Mouse (Mus musculus) forebrain, embryonic 12.5 days (tissue): ENCODE measurements at regions not wholly inside any gene's neighbourhood (a gene's known extent, or its start where the extent isn't known, plus 50 kb on each side); places are given as distances from the start of the nearest gene placed in this dataset.

ENCODE experiments used
- ATAC-seq: fragments of 200-750 bp; cut with Nextera tagmentation; 2 replicates; pipeline ENCODE4 v1.8.0; 2017; ENCODE audit warnings: moderate TSS enrichment; ENCODE audit not compliant: low FRiP score
- H3K27ac ChIP-seq: fragments of 300-500 bp; sonication (generic); 2 replicates; pipeline ENCODE4 v1.5.1; 2016; ENCODE audit warnings: mild to moderate bottlenecking
- H3K27me3 ChIP-seq: fragments of 300-500 bp; sonication (generic); 2 replicates; pipeline ENCODE4 v1.6.1; 2016; ENCODE audit warnings: mild to moderate bottlenecking
- H3K36me3 ChIP-seq: fragments of 300-500 bp; sonication (generic); replicated peaks from 2 replicates; pipeline ENCODE4 v1.6.1; 2016; ENCODE audit warnings: mild to moderate bottlenecking
- H3K4me1 ChIP-seq: fragments of 300-500 bp; sonication (generic); 2 replicates; pipeline ENCODE4 v1.6.1; 2016
- H3K4me2 ChIP-seq: fragments of 300-500 bp; sonication (generic); 2 replicates; pipeline ENCODE4 v1.6.1; 2016; ENCODE audit warnings: mild to moderate bottlenecking, moderate library complexity
- H3K4me3 ChIP-seq: fragments of 300-500 bp; sonication (generic); replicated peaks from 2 replicates; pipeline ENCODE4 v1.5.1; 2016; ENCODE audit warnings: mild to moderate bottlenecking
- H3K9ac ChIP-seq: fragments of 300-500 bp; sonication (generic); 2 replicates; pipeline ENCODE4 v1.6.1; 2016; ENCODE audit warnings: mild to moderate bottlenecking
- H3K9me3 ChIP-seq: fragments of 300-500 bp; sonication (generic); 2 replicates; pipeline ENCODE4 v1.6.1; 2016
- WGBS: fragments of 180-500 bp; shearing (Covaris S2); methylation state at CpG from one replicate; pipeline ENCODE4 v1.1.7; 2016; 5-methylcytosine and 5-hydroxymethylcytosine counted together

DNA sequence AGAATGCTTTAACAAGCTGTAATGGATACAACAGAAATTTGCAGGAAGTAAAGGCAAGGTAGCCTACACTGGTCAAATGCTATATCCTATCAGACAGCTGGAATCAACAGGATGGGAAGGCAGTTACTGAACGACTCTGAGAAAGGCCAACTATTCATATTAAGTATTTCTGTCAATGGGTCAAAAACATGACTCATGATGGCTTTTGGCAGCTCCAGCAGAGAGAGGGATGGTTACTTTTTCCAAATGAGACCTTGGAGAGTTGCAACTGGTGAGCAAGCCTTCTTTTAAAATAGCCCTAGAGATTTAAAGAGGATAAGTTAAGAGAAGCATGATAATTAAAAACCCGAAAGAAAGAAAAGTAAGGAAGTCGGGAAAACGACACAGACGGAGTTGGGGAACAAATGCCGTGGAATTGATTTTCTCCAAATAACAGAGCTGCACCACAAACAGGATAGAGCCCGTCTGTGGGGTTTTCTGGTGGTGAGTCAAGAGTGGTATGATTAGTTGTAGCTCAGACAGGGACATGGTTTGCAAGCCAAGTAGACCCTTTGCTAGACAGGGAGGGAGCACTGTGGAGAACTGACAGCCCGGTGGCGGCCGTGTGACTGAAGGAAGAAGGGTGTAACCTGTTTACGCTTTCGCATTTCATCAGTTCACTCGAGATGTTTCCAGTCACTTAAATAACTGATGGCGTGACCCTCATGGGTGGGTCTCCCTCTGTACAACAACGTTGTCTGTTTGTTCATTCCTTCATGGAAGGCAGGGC lies 3638.1 kb upstream of the Gm7489 start:
- no peaks in the 10 kb centered on the region for H3K9me3 ChIP-seq
- H3K9ac ChIP-seq = no peak overlapping the region
- no peak overlapping the region for H3K4me3 ChIP-seq
- H3K27me3 ChIP-seq = no peaks in the 10 kb centered on the region
- no peak overlapping the region for H3K27ac ChIP-seq
- no peak for ATAC-seq
- H3K4me2 ChIP-seq = no peak overlapping the region
- no peaks in the 10 kb centered on the region for H3K36me3 ChIP-seq
- 91% methylated on average over 15 of the region's 15 CpGs for WGBS
- H3K4me1 ChIP-seq = no peaks in the 10 kb centered on the region

DNA sequence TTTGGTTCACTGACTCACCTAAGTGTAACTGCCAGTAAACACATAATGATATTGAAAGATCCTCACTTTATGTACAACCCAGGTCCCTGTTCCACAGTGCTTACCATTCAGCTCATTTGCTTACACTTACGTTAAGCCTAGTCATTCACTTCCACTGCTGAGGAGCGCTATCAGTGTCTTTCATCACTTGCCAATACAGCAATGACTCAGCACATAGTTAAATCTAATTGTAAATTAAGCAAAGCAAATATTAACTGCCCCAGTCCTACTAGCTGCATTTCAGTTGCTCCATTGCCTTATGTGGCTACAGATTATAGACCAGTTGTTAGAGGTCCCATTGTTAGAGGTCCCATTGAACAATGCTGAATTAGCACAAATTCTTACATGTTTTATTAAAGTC lies 3624.6 kb upstream of the Gm7489 start:
- no peaks in the 10 kb centered on the region for H3K9me3 ChIP-seq
- no peak overlapping the region for H3K9ac ChIP-seq
- H3K4me1 ChIP-seq = no peaks in the 10 kb centered on the region
- H3K27me3 ChIP-seq = no peaks in the 10 kb centered on the region
- WGBS = 92% methylated on average over 2 of the region's 2 CpGs
- no peak overlapping the region for H3K4me2 ChIP-seq
- ATAC-seq = no peak
- no peak overlapping the region for H3K27ac ChIP-seq
- H3K4me3 ChIP-seq = no peak overlapping the region
- no peaks in the 10 kb centered on the region for H3K36me3 ChIP-seq

DNA sequence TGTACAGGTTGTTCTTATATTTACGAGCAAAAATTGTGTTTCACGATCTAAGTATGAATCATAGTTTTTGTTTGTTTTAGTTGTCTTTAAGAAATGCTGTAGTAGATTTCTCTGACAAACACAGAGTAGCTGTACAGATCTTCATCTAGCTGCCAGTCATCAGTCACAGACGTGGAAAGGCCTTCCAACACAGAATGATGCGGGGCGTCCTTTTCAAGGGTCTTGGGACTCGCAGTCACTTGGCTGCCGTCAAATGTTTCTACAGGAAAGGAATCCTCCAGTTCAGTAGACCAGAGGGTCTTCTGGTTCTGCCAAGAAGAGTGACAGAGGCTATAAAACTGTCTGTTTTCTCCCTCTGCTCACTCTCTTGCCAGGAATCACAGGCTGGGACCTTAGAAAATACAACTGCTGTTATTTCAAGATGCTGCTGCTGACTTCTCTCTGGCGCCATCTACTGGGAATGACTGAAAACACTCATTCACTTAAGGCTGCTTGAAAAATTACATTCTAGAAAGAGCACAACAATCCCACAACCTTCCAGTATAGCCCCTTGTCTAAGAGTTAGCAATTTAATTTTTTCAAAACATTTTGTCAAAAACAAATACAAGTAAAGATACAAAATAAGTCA lies 3623.3 kb upstream of the Gm7489 start:
- Histone ChIP-seq H3K4me2 (no peak overlapping the region), H3K4me1 (no peaks in the 10 kb centered on the region), H3K27me3 (no peaks in the 10 kb centered on the region), H3K36me3 (no peaks in the 10 kb centered on the region), H3K9ac (no peak overlapping the region), H3K4me3 (no peak overlapping the region), H3K9me3 (no peaks in the 10 kb centered on the region), H3K27ac (no peak overlapping the region)
- peak; percentile 76; the same call in 1 of the 2 replicates for ATAC-seq
- 73% methylated on average over 8 of the region's 8 CpGs for WGBS

DNA sequence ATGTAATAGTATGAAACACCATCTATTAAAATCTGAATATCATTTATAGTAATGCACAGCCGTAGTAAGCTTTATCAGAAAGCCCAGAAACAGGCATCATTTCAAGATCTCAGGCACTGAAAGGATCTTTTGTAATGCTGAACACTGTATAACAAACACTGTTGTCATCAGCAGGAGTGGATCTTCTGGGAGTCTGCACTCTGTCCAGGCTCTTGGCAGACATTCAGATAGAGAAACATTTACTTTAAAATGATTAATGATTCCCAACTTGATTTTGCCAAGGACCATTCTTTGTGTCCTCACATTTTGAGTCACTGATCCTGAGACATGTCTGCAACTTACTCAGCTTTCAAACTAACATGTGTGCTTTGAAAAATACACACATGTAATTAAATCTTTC lies 3617.2 kb upstream of the Gm7489 start:
- Histone ChIP-seq H3K27ac (no peak overlapping the region), H3K9ac (no peak overlapping the region), H3K36me3 (no peaks in the 10 kb centered on the region), H3K4me3 (no peak overlapping the region), H3K9me3 (no peaks in the 10 kb centered on the region), H3K4me1 (no peaks in the 10 kb centered on the region), H3K27me3 (no peaks in the 10 kb centered on the region), H3K4me2 (no peak overlapping the region)
- WGBS = 90% methylated on average over 1 of the region's 1 CpGs
- no peak for ATAC-seq

DNA sequence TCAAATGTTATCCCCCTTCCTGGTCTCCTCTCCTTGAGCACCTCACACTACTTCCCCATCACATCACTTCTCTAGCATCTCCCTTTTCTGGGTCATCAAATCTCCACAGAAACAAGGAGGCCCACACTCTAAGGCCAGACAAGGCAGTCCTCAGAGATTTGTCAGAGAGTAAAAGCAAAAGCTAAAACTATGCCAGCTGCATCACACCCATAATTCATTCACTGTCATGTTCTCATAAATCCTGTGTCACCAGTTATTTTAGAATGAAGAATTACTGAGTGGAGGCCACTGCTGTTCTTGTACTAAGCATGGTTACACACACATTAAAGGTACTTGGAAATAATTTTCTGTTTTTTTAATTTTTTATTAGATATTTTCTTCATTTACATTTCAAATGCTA lies 3613.1 kb upstream of the Gm7489 start:
- H3K36me3 ChIP-seq = no peaks in the 10 kb centered on the region
- no peaks in the 10 kb centered on the region for H3K4me1 ChIP-seq
- no peak overlapping the region for H3K27ac ChIP-seq
- no peak for ATAC-seq
- no peak overlapping the region for H3K9ac ChIP-seq
- no peaks in the 10 kb centered on the region for H3K27me3 ChIP-seq
- no peaks in the 10 kb centered on the region for H3K9me3 ChIP-seq
- H3K4me2 ChIP-seq = no peak overlapping the region
- no peak overlapping the region for H3K4me3 ChIP-seq

DNA sequence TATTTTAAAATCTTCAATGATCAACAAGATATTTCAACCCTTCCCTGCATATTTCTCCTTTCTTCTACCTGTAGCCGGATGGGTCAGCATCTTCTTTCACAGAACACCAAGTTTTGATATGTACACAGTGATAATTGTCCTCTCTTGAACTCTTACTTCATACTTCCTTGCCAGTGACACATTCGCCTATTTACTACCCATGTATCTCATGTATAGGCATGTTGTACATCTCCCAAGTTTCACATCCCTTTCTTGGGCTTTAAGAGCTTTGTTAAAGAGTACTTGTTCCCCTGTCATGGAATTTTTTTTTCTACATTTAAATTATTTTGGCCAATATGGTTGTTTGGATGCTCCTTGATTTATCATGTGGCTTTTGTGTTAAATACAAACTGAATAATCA lies 3602.1 kb upstream of the Gm7489 start:
- H3K4me1 ChIP-seq = no peaks in the 10 kb centered on the region
- ATAC-seq = no peak
- WGBS = 85% methylated on average over 2 of the region's 2 CpGs
- no peaks in the 10 kb centered on the region for H3K36me3 ChIP-seq
- H3K9me3 ChIP-seq = no peaks in the 10 kb centered on the region
- H3K9ac ChIP-seq = no peak overlapping the region
- H3K4me3 ChIP-seq = no peak overlapping the region
- H3K27ac ChIP-seq = no peak overlapping the region
- H3K4me2 ChIP-seq = no peak overlapping the region
- no peaks in the 10 kb centered on the region for H3K27me3 ChIP-seq

DNA sequence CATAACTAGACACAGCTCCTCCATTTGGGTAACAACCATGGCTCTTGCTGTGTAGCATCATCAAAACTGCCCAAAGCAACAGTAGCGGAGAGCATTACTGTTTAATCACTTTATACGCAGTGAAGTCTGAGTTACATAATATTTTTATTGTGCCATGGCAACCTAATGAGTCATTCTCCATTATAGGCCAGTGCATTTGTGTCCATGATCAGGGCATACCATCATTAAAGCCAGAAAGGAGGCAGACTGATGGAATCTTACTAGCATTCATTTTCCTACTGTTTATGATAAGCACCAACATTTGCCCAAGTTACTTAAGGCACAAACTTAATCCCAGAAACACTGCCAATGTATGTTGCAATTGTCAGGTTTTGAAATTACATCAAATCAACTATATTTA lies 3601.2 kb upstream of the Gm7489 start:
- ATAC-seq = no peak
- WGBS = 94% methylated on average over 2 of the region's 2 CpGs
- no peaks in the 10 kb centered on the region for H3K4me1 ChIP-seq
- H3K4me3 ChIP-seq = no peak overlapping the region
- no peak overlapping the region for H3K27ac ChIP-seq
- no peak overlapping the region for H3K4me2 ChIP-seq
- no peaks in the 10 kb centered on the region for H3K9me3 ChIP-seq
- no peaks in the 10 kb centered on the region for H3K36me3 ChIP-seq
- H3K9ac ChIP-seq = no peak overlapping the region
- H3K27me3 ChIP-seq = no peaks in the 10 kb centered on the region

DNA sequence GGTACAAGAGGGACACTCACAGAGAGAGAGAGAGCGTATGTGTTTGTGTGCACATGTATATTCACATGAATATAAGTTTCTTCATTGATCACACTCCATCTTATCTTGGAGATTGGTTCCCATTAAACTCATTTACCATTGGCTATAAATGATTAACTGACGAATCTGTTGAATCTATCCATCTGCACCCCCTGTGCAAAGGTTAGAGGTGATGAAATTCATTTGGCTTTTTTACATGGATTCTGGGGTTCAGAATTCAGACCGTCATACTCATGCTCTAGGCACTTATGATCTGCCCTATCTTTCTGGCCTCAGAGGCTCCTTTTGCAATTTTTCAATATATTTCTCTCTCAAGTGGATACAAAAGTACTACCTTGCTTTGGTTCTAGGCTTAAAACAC lies 3582.9 kb upstream of the Gm7489 start:
- no peaks in the 10 kb centered on the region for H3K36me3 ChIP-seq
- no peak overlapping the region for H3K9ac ChIP-seq
- no peaks in the 10 kb centered on the region for H3K27me3 ChIP-seq
- no peak overlapping the region for H3K4me3 ChIP-seq
- H3K27ac ChIP-seq = no peak overlapping the region
- no peaks in the 10 kb centered on the region for H3K4me1 ChIP-seq
- H3K9me3 ChIP-seq = no peaks in the 10 kb centered on the region
- WGBS = 90% methylated on average over 3 of the region's 3 CpGs
- H3K4me2 ChIP-seq = no peak overlapping the region
- ATAC-seq = no peak

DNA sequence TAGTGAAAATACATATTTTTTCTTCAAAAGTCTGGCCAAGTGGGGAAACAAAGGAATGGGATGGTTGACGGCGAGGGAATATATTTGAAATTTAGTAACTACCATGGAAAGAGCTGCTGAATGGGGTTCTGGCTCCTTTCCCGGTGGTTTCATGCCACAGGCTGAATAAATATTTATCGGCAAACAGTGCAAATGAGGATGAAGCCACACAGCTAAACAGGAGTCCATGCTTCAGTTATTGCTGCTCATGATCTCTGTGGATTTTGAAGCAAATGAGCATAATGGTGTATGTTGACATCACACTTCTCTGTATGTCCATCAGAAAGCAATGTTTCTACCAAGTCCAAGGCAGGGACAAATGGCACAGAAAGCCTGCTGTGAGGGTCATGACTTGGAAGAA lies 3580.6 kb upstream of the Gm7489 start:
- no peak for ATAC-seq
- Histone ChIP-seq H3K27ac (no peak overlapping the region), H3K27me3 (no peaks in the 10 kb centered on the region), H3K4me2 (no peak overlapping the region), H3K4me3 (no peak overlapping the region), H3K9ac (no peak overlapping the region), H3K9me3 (no peaks in the 10 kb centered on the region), H3K36me3 (no peaks in the 10 kb centered on the region), H3K4me1 (no peaks in the 10 kb centered on the region)
- WGBS = 90% methylated on average over 4 of the region's 4 CpGs

DNA sequence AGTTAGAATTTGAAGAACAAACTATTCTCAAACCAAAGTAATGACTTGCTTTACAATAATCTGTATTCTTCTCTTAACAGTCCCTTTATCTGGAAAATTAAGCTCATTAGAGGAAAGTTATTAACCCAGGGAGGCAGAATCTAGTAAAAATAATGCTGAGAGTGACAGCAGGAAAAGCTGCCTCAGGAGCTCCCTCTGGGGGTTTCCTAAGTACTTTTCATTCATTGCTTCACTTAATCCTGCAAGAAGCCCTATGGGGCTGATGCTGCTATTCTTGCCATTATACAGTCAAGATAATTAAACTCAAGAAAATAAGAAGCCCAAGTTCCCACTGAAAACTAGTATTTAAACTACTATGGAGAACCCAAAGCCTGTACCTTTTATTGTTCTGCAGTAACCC lies 3563.9 kb upstream of the Gm7489 start:
- H3K9ac ChIP-seq = no peak overlapping the region
- no peaks in the 10 kb centered on the region for H3K36me3 ChIP-seq
- no peaks in the 10 kb centered on the region for H3K27me3 ChIP-seq
- H3K4me1 ChIP-seq = no peaks in the 10 kb centered on the region
- H3K4me2 ChIP-seq = no peak overlapping the region
- H3K9me3 ChIP-seq = no peaks in the 10 kb centered on the region
- no peak for ATAC-seq
- H3K27ac ChIP-seq = no peak overlapping the region
- H3K4me3 ChIP-seq = no peak overlapping the region

DNA sequence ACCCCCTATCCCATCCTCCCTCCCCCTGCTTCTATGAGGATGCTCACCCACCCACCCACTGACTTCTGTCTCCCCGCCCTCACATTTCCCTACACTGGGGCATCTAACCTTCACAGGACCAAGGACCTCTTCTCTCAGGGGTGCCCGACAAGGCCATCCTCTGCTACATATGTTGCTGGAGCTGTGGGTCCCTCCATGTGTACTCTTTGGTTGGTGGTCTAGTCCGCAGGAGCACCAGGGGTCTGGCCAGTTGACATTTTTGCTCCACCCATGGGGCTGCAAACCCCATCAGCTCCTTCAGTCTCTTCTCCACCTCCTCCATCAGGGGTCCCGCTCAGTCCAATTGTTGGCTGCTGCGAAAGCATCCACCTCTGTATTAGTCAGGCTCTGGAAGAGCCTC lies 3539.2 kb upstream of the Gm7489 start:
- Histone ChIP-seq H3K4me3 (no peak overlapping the region), H3K36me3 (no peaks in the 10 kb centered on the region), H3K9ac (no peak overlapping the region), H3K27me3 (no peaks in the 10 kb centered on the region), H3K4me1 (no peaks in the 10 kb centered on the region), H3K27ac (no peak overlapping the region), H3K4me2 (no peak overlapping the region), H3K9me3 (no peaks in the 10 kb centered on the region)
- ATAC-seq = no peak
- 97% methylated on average over 5 of the region's 5 CpGs for WGBS

DNA sequence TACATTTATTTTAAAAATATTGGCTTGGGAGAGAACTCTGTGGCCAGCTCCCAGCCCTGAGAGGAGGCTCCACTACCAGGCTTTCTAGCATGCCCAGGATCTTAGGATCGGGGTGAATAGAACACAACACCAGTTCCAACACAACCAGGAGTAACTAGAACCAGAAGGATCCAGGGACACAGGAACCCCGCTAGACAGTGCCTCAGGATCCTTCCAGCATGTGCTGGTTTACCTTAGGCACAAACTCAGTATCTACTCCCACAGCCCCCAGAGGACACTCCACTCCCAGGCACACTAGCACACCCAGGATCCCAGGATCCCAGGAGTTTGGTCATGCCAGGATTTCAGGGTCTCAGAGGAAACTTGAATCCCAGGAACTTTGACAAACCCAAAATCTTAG lies 3537.8 kb upstream of the Gm7489 start:
- no peaks in the 10 kb centered on the region for H3K36me3 ChIP-seq
- no peak overlapping the region for H3K27ac ChIP-seq
- H3K27me3 ChIP-seq = no peaks in the 10 kb centered on the region
- H3K9me3 ChIP-seq = no peaks in the 10 kb centered on the region
- WGBS = 81% methylated on average over 2 of the region's 2 CpGs
- no peak overlapping the region for H3K9ac ChIP-seq
- ATAC-seq = no peak
- no peak overlapping the region for H3K4me3 ChIP-seq
- no peaks in the 10 kb centered on the region for H3K4me1 ChIP-seq
- no peak overlapping the region for H3K4me2 ChIP-seq
